Mouse (Mus musculus) heart, postnatal 0 days (tissue): Measurements from ENCODE around the gene Trank1.

Experiments used
- CTCF ChIP-seq: IDR thresholded peaks from 2 replicates; pipeline ENCODE4 v1.5.1; 2016; ENCODE audit warnings: antibody characterized with exemption, control low read depth, low read depth
- EP300 ChIP-seq: IDR thresholded peaks from 2 replicates; pipeline ENCODE4 v1.6.1; 2016; ENCODE audit warnings: antibody characterized with exemption, low read depth

GRCm38 (mm10) chr9:111334555-111335164, 23.1 kb downstream of the Trank1 start:
- no peak for TF ChIP-seq EP300
- TF ChIP-seq CTCF = no peak
